Mouse (Mus musculus): ENCODE data around the gene Rpl23a. TPM values are rescaled to one million over a fixed set of nuclear protein-coding genes. Genes with fewer than 3 reads are reported as not detected.

Gene Rpl23a
- total and polyA plus RNA-seq, 3 experiments: 2,992 to 3,939 (median 3,361) TPM

DNA sequence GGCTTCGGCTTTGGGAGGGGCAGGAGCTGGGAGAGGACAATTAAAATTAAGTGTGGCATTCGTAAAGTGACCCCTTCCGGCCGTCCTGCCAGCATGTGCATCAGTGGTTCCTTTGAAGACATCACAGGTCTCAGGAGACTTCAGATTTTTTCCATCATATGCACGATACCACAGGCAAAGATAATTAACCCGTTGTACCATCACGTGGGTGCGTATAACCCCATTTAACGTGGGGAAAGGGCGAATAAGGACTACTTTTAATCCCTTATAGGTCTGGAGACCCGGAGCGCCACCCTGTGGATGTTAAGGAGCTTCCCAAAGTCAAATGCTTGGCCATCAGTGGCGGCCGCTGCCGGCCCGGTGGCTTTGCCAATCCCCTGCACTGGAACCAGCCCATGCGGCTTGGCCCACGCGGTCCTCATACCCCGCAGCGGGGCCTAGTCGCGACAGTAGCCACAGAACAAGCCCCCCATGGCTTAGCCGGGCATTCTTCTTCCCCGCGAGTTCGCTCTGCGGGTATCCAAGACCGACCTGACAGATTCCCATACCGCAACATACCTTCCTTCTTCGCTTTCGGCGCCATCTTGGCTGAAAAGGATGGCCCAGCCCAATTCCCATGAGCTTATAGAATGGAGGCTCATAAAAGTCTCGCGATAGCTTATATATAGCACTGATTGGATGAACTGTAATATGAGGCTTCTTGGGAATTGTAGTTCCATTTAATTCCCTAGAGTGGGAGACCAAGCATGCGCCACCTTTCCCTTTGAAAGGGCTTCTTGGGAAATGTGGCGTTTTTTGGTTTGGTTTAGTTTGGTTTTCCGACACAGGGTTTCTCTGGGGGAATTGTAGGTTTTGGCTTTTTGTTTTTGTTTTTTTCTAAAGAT lies at the start of gene Rpl23a (continued):
- TF ChIP-seq E2F4 (IDR thresholded peaks at IDR 0.05; ENCODE audit: insufficient replicate concordance, low read depth, low read length): no peak

GRCm38 (mm10) chr11:78231518-78231917 lies 48.1 kb upstream of the Rpl23a start:
- H3K79me2 ChIP-seq (replicated peaks; ENCODE audit: control insufficient read depth, extremely low read depth, insufficient read depth, poor library complexity, severe bottlenecking): peaks cover 32% of the 10 kb centered on the region
- no peak overlapping the region for H3K27ac ChIP-seq (ENCODE audit: insufficient read depth, low read depth)
- in situ Hi-C loops (cut with MboI; ENCODE audit: low pct_ligation_motif_present, low pct_unique_long_range_greater_than_20kb, low sequenced_read_pairs): loop anchor here (5.0 kb wide), 1 partner anchor 44 kb away; the partner anchor contains the start of gene Rab34

DNA sequence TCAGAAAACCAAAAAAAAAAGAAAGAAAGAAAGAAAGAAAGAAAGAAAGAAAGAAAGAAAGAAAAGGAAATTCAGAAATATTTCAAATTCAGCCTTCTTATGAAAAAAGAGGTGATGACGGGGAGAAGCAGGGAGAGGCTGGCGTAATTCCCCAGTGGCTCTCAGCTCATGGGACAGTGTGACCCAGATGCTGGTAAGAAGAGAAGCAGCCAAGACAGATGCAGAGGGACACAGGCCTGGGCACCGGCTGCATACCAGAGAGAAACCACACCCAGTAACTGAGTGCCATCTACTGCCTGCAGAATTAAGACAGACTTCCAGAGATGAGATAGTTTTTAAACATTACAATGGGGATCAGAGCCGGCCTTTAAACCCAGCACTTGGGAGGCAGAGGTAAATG lies 40.2 kb upstream of the Rpl23a start:
- no peaks in the 10 kb centered on the region for H3K4me1 ChIP-seq (ENCODE audit: control insufficient read depth in 1 of 2, insufficient read depth in 2 of 2)
- no peak overlapping the region for H3K4me3 ChIP-seq (replicated peaks in 1 of 3; ENCODE audit: low read depth in 2 of 3, low read length in 2 of 3, poor library complexity in 1 of 3)
- TF ChIP-seq JUND (conservative IDR thresholded peaks at IDR 0.05; ENCODE audit: low read depth, low read length) (no peak), MAZ (IDR thresholded peaks at IDR 0.05; ENCODE audit: low read depth, low read length) (no peak), ETS1 (conservative IDR thresholded peaks at IDR 0.05; ENCODE audit: low read depth, low read length) (no peak)
- no peak overlapping the region for H3K27ac ChIP-seq (ENCODE audit: insufficient read depth, low read depth)
- H3K9ac ChIP-seq (ENCODE audit: insufficient read depth, low read depth): no peak overlapping the region
- no peak for DNase-seq (ENCODE audit: extremely low read depth)
- no peaks in the 10 kb centered on the region for H3K27me3 ChIP-seq (replicated peaks)
- dilution Hi-C loops (cut with MboI; ENCODE audit: extremely low pct_ligation_motif_present, extremely low pct_unique_long_range_greater_than_20kb, low sequenced_read_pairs): no loop called here
- no peaks in the 10 kb centered on the region for H3K9me3 ChIP-seq (replicated peaks; ENCODE audit: low read length)
- no peak overlapping the region for H3K4me2 ChIP-seq (ENCODE audit: insufficient read depth, low read depth, poor library complexity, severe bottlenecking)
- peaks cover 91 to 97% of the 10 kb centered on the region in 2 experiments for H3K36me3 ChIP-seq (replicated peaks in 1 of 2; ENCODE audit: control insufficient read depth in 1 of 2, insufficient read depth in 1 of 2, low read length in 1 of 2)
- in situ Hi-C loops (cut with MboI; ENCODE audit: low pct_ligation_motif_present, low pct_unique_long_range_greater_than_20kb, low sequenced_read_pairs): no loop called here
- no peaks in the 10 kb centered on the region for H3K79me2 ChIP-seq (replicated peaks; ENCODE audit: control insufficient read depth, extremely low read depth, insufficient read depth, poor library complexity, severe bottlenecking)

More at GRCm38 (mm10) chr11:78231518-78231917, 48.1 kb upstream of the Rpl23a start:
- DNase-seq (ENCODE audit: extremely low read depth): no peak
- Histone ChIP-seq H3K9me3 (replicated peaks; ENCODE audit: low read length) (no peaks in the 10 kb centered on the region), H3K36me3 (replicated peaks in 1 of 2; ENCODE audit: control insufficient read depth in 1 of 2, insufficient read depth in 1 of 2, low read length in 1 of 2) (peaks cover 88 to 93% of the 10 kb centered on the region in 2 experiments), H3K4me3 (replicated peaks in 1 of 3; ENCODE audit: low read depth in 2 of 3, low read length in 2 of 3, poor library complexity in 1 of 3) (no peak overlapping the region), H3K9ac (ENCODE audit: insufficient read depth, low read depth) (no peak overlapping the region), H3K4me1 (ENCODE audit: control insufficient read depth in 1 of 2, insufficient read depth in 2 of 2) (no peaks in the 10 kb centered on the region; a peak in 1 of 4 replicates), H3K27me3 (replicated peaks) (no peaks in the 10 kb centered on the region), H3K4me2 (ENCODE audit: insufficient read depth, low read depth, poor library complexity, severe bottlenecking) (no peak overlapping the region)
- TF ChIP-seq RAD21 (IDR thresholded peaks at IDR 0.05; ENCODE audit: low read depth, low read length): no peak
- dilution Hi-C loops (cut with MboI; ENCODE audit: extremely low pct_ligation_motif_present, extremely low pct_unique_long_range_greater_than_20kb, low sequenced_read_pairs): no loop called here

DNA sequence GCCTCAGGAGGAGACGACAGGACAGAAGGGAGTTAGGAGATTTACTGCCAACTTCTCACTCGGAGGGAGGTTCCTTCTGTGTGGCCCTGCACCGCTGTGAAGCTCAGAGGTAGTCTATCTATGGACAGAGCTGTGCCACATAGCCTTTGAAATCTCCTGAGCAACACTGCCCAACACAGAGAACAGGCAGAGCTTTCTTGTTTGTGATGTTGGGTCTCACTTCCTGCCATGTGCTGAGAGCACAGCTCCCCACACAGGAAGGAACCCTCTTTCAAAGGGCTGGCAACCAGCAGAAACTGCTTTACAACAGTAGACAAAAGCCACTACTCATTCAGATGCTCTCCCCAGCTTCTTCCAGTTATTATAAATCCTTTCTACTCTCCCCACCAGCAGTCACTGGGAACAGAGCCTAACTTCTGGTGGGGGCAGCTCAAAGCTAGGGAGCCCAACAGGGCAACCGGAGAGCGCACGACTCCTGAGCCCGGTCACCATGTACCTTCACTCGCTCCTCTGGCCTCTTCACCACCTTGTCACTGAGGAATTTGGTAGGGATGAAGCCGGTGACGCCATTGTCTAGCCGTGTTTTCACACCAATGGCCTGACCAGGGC lies 32.4 kb upstream of the Rpl23a start:
- Histone ChIP-seq H3K79me2 (replicated peaks; ENCODE audit: control insufficient read depth, extremely low read depth, insufficient read depth, poor library complexity, severe bottlenecking) (no peaks in the 10 kb centered on the region), H3K36me3 (replicated peaks in 1 of 2; ENCODE audit: control insufficient read depth in 1 of 2, insufficient read depth in 1 of 2, low read length in 1 of 2) (peaks cover 86 to 94% of the 10 kb centered on the region in 2 experiments), H3K9ac (ENCODE audit: insufficient read depth, low read depth) (no peak overlapping the region), H3K4me2 (ENCODE audit: insufficient read depth, low read depth, poor library complexity, severe bottlenecking) (no peak overlapping the region), H3K27ac (ENCODE audit: insufficient read depth, low read depth) (no peak overlapping the region), H3K27me3 (replicated peaks) (no peaks in the 10 kb centered on the region), H3K4me1 (ENCODE audit: control insufficient read depth in 1 of 2, insufficient read depth in 2 of 2) (no peaks in the 10 kb centered on the region), H3K9me3 (replicated peaks; ENCODE audit: low read length) (no peaks in the 10 kb centered on the region), H3K4me3 (replicated peaks in 1 of 3; ENCODE audit: low read depth in 2 of 3, low read length in 2 of 3, poor library complexity in 1 of 3) (no peak overlapping the region)
- no peak for DNase-seq (ENCODE audit: extremely low read depth)
- in situ Hi-C loops (cut with MboI; ENCODE audit: low pct_ligation_motif_present, low pct_unique_long_range_greater_than_20kb, low sequenced_read_pairs) (no loop called here), dilution Hi-C loops (cut with MboI; ENCODE audit: extremely low pct_ligation_motif_present, extremely low pct_unique_long_range_greater_than_20kb, low sequenced_read_pairs) (no loop called here)
- no peak for TF ChIP-seq SMC3 (IDR thresholded peaks at IDR 0.05; ENCODE audit: low read depth, low read length)
- TF ChIP-seq RAD21 (IDR thresholded peaks at IDR 0.05; ENCODE audit: low read depth, low read length): no peak
- TF ChIP-seq CHD1 (IDR thresholded peaks at IDR 0.05; ENCODE audit: low read depth, low read length): no peak
- TF ChIP-seq ZKSCAN1 (IDR thresholded peaks at IDR 0.05; ENCODE audit: borderline replicate concordance, low read depth, low read length): no peak
